Mouse (Mus musculus) layer of hippocampus, postnatal 14 days (tissue): ENCODE data around the gene Acot2. TPM values are rescaled to one million over a fixed set of nuclear protein-coding genes. Genes with fewer than 3 reads are reported as not detected.
"Not testable (repeated sequence)": the region's sequence is repeated elsewhere in the genome, so short reads cannot be mapped to it uniquely, and the experiment has no call there.

ENCODE experiments used
- DNase-seq, 2 experiments: peaks; one replicate each; pipeline ENCODE4 v3.0.0; 2021 to 2022; ENCODE audit warnings: low spot score in 2 of 2, mixed read lengths in 1 of 2
- total RNA-seq, 2 experiments: library from RNA; stranded (reverse); gene quantifications; 2 replicates each; pipeline ENCODE4 v1.2.3; 2021

Gene Acot2
- total RNA-seq, 2 experiments from 2014 or later, result 15.0 to 15.3 TPM

DNA sequence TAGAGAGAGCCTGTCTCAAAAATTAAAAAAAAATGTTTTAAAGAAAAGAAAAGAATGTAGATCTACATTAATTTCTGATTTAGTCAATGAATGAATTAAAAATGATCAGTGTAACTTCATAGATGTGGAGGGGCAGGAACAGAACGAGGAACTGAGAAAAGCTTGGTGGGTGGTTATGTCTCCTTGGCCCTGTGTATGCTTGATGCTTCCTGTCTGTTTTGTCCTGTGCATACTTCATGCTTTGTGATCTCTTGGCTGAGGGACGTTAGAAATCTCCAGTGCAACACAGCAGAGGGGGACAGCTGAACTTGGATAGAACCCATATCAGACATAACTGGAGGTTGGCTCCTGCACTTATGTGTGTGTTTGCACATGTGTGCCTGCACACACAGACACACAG lies 9.6 kb downstream of the Acot2 start:
- no peak for DNase-seq

GRCm38 (mm10) chr12:83998341-83999107 lies 10.9 kb downstream of the Acot2 start:
- no peak for DNase-seq

GRCm38 (mm10) chr12:83999237-83999636 lies 11.6 kb downstream of the Acot2 start:
- not testable (repeated sequence) for DNase-seq

DNA sequence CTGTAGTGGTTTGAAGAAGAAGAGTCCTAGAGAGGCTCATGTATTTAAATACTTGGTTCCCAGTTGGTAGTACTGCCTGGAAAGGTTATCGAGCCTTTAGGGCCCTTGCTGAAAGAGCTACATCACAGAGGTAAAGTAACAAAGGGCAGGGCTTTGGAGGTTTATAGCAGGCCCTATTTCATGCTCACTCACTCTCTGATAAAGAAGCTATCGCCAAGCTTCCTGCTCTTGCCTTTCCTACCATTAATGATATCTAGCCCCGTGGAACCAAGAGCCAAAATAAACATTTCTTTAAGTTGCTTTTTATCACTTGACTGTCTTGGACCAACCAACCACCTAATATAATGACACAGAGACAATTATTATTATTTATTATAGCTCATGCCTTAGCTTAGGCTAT lies 12.8 kb downstream of the Acot2 start:
- no peak for DNase-seq

- no peak for DNase-seq
Observed at GRCm38 (mm10) chr12:84003866-84004265, 16.2 kb downstream of the Acot2 start.

DNA sequence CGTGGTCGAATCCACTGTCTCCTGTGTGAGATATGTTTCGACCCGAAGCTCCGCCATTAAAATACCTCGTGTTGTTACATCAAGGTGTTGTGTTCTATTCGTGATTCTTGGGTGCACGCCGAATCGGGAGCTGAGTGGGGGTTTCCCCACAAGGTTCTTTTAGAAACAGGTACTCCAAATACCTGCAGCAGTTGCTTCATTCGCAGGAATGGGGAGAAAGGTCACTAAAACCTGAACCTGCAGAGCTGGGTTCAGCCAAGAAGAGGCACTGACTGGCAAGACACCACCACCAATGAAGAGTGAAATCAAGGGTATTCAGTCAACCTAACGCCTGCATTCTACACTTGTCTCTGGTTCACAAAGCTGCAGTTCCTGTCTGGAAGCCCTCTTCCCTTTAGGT lies 20.6 kb downstream of the Acot2 start:
- no peak for DNase-seq

DNA sequence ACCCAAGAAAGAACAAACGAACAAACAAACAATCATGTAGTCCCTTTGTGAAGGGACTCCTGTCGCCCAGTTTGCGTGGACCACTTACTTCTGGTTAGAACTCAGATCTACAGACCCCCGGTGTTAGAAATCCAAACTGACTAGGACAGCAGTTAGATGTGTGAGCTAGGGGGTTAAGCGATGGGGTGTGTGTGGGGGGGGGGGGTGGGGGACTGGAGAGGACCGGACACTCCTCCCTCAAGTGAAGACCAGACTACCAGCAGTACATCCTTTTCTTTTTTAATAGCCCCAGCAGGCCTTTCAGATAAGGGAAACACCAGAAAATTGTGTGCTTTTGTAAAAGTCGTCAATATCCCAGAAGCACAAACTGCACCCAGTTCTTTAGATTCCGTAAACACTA lies 21.1 kb downstream of the Acot2 start:
- DNase-seq, result no peak

DNA sequence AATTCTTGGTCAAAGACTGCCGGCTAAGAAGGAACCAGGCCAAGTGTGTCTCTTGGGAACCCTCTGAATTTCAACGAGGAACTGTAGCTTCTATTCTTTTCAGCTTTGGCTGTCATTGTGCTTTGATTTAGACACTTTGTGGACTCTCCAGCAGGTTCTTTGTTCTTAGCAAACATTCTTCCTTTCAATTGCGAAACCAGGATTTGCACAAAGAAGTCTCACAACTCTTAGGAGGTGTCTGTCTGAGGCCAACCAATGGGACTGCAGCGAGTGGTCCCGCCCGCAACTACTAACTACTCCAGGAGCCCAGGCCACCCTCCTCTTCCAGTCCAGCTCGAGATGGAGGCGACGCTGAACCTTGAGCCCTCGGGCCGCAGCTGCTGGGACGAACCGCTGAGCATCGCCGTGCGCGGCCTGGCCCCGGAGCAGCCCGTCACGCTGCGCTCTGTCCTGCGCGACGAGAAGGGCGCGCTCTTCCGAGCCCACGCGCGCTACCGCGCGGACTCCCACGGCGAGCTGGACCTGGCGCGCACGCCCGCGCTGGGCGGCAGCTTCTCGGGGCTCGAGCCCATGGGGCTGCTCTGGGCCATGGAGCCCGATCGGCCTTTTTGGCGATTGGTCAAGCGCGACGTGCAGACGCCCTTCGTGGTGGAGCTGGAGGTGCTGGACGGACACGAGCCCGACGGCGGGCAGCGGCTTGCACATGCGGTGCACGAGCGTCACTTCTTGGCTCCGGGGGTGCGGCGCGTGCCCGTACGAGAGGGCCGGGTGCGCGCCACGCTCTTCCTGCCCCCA lies 21.7 kb downstream of the Acot2 start, which contains the start of gene Acot1:
TSS of gene Acot1 (plus strand) at position 320 of the 795 bp plus-strand sequence.
- peak; percentile 60 to 77 for DNase-seq

DNA sequence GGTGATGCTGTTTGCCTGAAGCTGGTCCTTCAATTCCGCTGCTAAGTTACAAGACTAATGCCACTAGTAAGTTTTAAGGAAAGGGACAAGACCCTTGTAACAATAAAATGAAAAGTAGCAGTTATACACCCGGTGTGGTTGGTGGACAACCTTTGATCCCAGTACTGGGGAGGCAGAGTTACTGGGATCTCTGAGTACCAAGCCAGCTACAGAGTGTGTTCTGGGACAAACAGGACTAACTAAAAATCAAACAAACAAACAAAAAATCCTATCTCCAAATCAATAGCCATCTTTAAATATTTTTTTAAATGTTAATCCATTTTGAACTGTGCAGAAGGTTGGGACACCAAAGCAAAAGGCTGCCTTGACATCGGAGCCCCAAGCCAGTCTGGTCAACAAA lies 22.5 kb downstream of the Acot2 start:
- no peak for DNase-seq

DNA sequence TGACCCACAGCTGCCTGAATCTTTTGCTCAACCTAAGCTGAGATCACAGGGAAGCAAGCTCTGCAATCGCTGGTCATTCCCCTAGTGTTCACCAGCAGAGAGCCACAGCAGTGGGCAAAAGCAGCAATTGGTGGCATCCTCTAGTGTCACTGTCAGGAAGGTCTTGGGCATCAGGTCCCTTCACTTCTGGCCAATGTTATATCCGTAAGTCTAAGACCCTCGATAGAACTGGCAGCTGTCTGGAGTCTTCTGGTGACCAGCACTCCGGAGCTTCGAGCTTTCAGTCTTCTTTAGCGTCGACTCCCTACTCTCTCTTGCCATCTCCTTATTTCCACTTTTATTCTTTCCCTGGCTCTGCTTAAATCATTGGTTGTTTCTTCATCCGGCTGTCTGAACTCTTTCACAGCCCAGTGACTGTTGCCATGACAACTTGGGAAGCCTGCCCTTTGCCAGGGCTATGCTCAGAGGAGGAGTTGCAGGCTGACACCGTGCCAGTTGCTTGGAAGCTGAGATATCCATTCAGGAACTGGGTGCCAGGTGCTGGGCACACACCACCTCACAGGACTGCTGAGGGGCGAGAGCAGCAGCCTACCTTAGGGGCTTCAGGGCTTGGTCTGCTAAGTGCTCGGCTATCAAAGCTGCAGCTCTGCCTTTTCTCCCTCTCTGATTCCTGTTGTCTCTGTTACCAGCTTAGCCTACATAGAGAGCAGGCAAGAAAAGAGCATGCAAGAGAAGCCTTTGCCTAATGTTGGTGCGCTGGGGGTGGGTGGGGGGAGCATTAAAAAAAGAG lies 23.8 kb downstream of the Acot2 start:
- peak; percentile 62 to 77 for DNase-seq

DNA sequence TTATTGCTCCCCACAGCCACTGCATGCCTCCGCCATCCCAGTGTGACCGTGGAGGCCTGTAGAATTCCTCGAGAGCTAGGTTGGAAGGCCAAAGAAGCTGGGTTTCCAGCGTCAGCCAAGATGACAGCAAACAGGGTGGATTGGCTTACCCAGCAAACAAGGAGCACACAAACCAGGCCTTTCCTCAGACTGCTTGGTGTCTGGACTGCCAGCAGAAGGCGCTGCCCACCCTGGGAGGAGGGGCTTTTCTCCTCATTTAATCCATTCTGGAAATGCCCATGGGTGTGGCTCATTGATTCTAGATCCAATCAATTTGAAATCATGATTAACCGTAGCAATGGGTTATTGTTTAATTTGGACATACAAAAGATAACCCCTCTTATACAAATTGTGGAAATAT lies 25.5 kb downstream of the Acot2 start:
- DNase-seq, result no peak

GRCm38 (mm10) chr12:84013701-84014100 lies 26.0 kb downstream of the Acot2 start:
- DNase-seq, result no peak

- DNase-seq, result not testable (repeated sequence)
Observed at GRCm38 (mm10) chr12:84020528-84020927, 32.9 kb downstream of the Acot2 start.

- not testable (repeated sequence) for DNase-seq
Observed at GRCm38 (mm10) chr12:84022266-84022665, 34.6 kb downstream of the Acot2 start.

DNA sequence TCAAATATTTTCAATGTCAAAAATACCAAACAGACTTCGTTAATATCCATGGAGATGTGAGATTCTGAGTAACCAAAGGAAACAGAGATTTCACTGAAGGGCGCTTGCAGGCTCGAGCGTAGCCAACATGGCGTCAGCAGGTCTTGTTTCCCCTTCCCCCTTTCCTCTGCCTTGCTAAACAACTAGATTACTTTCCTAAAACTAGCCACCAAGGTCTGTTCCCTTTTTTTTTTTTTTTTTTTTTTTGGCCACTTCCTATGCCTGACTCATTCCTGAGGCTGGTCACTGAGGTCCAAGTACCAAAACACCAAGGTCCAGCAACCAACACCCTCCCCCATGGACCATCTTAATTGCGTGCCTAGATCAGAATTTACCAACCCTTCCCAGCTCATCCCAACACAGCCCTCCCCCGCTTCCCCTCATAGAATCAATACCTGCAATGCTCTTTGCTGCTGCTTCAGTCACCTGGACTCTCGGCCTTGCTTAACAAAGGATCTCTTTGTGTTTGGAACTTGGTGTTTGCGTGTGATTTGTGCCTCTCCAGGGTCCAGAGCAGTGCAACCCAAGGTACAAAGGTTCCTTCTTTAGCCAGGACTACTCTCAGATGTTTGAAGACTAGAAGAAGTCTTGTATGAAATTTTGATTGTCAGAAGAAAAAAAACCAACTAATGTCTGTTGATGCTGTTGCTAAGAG lies 35.5 kb downstream of the Acot2 start:
- DNase-seq, result no peak

DNA sequence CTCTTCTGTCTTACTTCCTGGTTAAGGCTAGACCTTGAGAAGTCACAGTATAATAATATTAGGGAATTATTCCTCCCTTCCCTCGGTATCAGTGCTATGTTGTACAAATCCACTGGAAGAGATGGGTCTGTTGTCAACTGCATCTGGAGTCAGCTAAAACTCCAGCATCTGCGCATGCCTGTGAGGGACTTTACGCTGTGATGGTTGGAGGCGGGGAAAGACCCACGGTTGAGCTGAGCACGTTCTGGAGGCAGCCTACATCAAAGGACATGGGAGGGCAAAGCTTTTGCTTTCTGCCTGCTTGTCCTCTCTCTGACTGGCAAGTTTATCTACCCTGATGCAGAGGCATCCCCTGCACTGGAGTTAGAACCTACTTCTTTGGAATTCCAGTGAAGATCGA lies 38.2 kb downstream of the Acot2 start:
- no peak for DNase-seq

DNA sequence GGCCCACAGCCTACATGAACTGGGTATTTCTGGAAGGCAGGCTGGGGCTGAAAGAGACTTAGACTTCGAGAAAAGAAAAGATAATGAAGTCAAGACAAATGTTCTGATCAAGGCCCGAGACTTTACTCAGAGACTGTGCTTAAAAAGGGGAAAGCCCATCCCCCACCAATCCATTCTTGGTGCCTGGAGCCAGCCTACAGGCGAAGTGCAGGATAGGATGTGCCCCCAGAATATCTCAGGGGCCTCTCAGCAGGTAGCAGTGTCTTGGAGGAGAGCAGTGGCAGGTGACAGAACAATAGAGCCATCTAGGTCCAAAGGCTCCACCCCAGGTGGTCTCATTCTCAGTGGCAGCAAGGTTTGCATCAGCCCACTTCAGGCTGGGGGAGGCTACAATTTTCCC lies 40.7 kb downstream of the Acot2 start:
- DNase-seq, result not testable (repeated sequence)

GRCm38 (mm10) chr12:84029043-84029442 lies 41.4 kb downstream of the Acot2 start:
- DNase-seq, result not testable (repeated sequence)

DNA sequence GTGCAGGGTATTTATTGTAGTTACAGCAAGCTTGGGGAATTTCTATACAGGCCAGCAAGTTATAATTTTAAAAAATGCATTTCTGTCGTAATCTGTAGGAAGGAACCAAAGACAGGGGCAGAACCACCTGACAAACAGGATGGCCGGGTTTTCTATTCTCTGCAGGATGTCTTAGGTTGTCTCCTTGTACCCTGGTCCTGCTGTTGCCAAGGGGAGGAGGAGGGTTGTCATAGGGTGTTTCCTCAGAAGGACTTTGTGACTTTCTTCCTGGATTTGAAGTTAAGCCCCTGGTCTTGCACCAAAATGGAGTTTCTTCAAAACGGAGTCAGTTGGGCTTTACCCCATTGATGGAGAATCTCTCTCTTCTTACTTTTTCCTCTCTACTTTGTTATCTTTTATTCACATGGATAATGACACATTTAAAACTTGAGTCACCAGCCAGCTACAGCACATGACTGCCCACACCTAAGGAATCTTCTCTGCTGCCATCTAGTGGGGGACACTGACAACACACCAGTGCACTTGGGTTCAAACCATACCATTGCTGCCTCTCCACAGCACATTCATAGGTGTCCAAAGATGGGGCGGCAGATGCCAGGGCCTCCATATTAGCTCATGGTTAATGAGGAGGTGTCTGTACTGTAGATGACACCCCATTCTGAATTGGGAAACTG lies 43.1 kb downstream of the Acot2 start:
- DNase-seq, result peak; percentile 60 to 85

- DNase-seq, result no peak
Observed at GRCm38 (mm10) chr12:84032854-84033253, 45.2 kb downstream of the Acot2 start.
